Comparison of ENCODE assay signal across 8 mouse cellular contexts in genomic region chr3:129863698-129864097, GRCm38 (mm10). TPM values are rescaled to one million over a fixed set of nuclear protein-coding genes. Genes with fewer than 3 reads are reported as not detected.
DNase-seq lines count a peak whose midpoint lies in the region; ATAC-seq lines count a peak whose summit lies in the region.
"Had no signal": no experiment of that assay in that cellular context is flagged by ENCODE, and none has a peak within 500 bp of the region (broad histone marks: within the 10 kb centered on the region; RNA-seq: fewer than 3 reads in every experiment).

No protein-coding gene starts in this region.

- H3K27ac ChIP-seq in midbrain, embryonic 10.5 days (replicated peaks): no peak overlapping the region
- no peak overlapping the region for H3K27ac ChIP-seq in midbrain, embryonic 15.5 days
- H3K27ac ChIP-seq: liver, embryonic 15.5 days had no signal

- intact Hi-C loops in heart, postnatal 14 days (cut with DNase I): loop anchor here (5.0 kb wide), 1 partner anchor 214 kb away; no protein-coding TSS in a partner anchor

- no peak for ATAC-seq in midbrain, embryonic 15.5 days (replicated peaks)

- H3K9me3 ChIP-seq in midbrain, embryonic 10.5 days (replicated peaks): 0 out of 2 replicates have a peak, but pooled peaks cover 2% of the 10 kb centered on the region
- H3K9me3 ChIP-seq in midbrain, embryonic 15.5 days: no peaks in the 10 kb centered on the region
- H3K9me3 ChIP-seq: liver, embryonic 15.5 days had no signal

- 51% methylated on average over 14 of the region's 14 CpGs for WGBS in midbrain, embryonic 10.5 days
- 53% methylated on average over 14 of the region's 14 CpGs for WGBS in midbrain, embryonic 15.5 days

- no peaks in the 10 kb centered on the region for H3K4me1 ChIP-seq in midbrain, embryonic 10.5 days
- no peaks in the 10 kb centered on the region for H3K4me1 ChIP-seq in midbrain, embryonic 15.5 days
- H3K4me1 ChIP-seq: liver, embryonic 15.5 days had no signal

- H3K27me3 ChIP-seq in midbrain, embryonic 10.5 days (ENCODE audit: low read depth, poor library complexity, severe bottlenecking): no peaks in the 10 kb centered on the region
- H3K27me3 ChIP-seq in midbrain, embryonic 15.5 days (replicated peaks): no peaks in the 10 kb centered on the region
- H3K27me3 ChIP-seq: liver, embryonic 15.5 days had no signal

- H3K36me3 ChIP-seq in midbrain, embryonic 10.5 days: no peaks in the 10 kb centered on the region
- H3K36me3 ChIP-seq in midbrain, embryonic 15.5 days (replicated peaks): no peaks in the 10 kb centered on the region

- no peak overlapping the region for H3K4me2 ChIP-seq in midbrain, embryonic 15.5 days
- H3K4me2 ChIP-seq: liver, embryonic 15.5 days had no signal

- H3K4me3 ChIP-seq in midbrain, embryonic 10.5 days: no peak overlapping the region
- no peak overlapping the region for H3K4me3 ChIP-seq in midbrain, embryonic 15.5 days
- H3K4me3 ChIP-seq: liver, embryonic 15.5 days had no signal

- H3K9ac ChIP-seq in midbrain, embryonic 15.5 days: no peak overlapping the region
- H3K9ac ChIP-seq: liver, embryonic 15.5 days had no signal

- peak; percentile 35 for DNase-seq in midbrain, embryonic 10.5 days (ENCODE audit: low spot score)
- peak; percentile 41 for DNase-seq in NIH3T3 (ENCODE audit: low read depth)
- DNase-seq in cerebellum, adult 8-10 months: peak; percentile 28
- DNase-seq in heart, postnatal 14 days: peak; percentile 36 to 62
- peak; percentile 41 to 43 for DNase-seq in lung, adult 18-20 months
- DNase-seq in spleen, adult 12 weeks (ENCODE audit: low spot score): peak; percentile 23

RNA-seq across cellular contexts. Expression of gene Pla2g12a, which starts 14.7 kb away (rescaled TPM):
- 27.3 and 33.0 TPM in 2 replicates for polyA plus RNA-seq in midbrain, embryonic 10.5 days (2016; fragmentation: Nextera tagmentation; extraction: Ambion mirVana)
- polyA plus RNA-seq in midbrain, embryonic 15.5 days (2015; fragmentation: Nextera tagmentation; extraction: Ambion mirVana): 36.7 and 37.4 TPM in 2 replicates
- 10 to 100 TPM; 25.1 to 30.6 TPM for total RNA-seq in heart, postnatal 14 days (2021)

RNA-seq across cellular contexts. Expression of gene Cfi, which starts 28.0 kb away (rescaled TPM):
- 0.42 and 0.52 TPM in 2 replicates for polyA plus RNA-seq in midbrain, embryonic 10.5 days (2016; fragmentation: Nextera tagmentation; extraction: Ambion mirVana)
- 0.49 and 0.50 TPM in 2 replicates for polyA plus RNA-seq in midbrain, embryonic 15.5 days (2015; fragmentation: Nextera tagmentation; extraction: Ambion mirVana)
- 1 to 10 TPM in 1 of 2 experiments, under 1 TPM in 1; 0.61 to 1.3 TPM for total RNA-seq in heart, postnatal 14 days (2021)

RNA-seq across cellular contexts. Expression of gene Gar1, which starts 32.5 kb away (rescaled TPM):
- polyA plus RNA-seq in midbrain, embryonic 10.5 days (2016; fragmentation: Nextera tagmentation; extraction: Ambion mirVana): 89.3 and 103 TPM in 2 replicates
- 41.6 and 46.0 TPM in 2 replicates for polyA plus RNA-seq in midbrain, embryonic 15.5 days (2015; fragmentation: Nextera tagmentation; extraction: Ambion mirVana)
- total RNA-seq in heart, postnatal 14 days (2021): 10 to 100 TPM; 11.2 to 18.3 TPM

RNA-seq across cellular contexts. Expression of gene Casp6, which starts 37.5 kb away (rescaled TPM):
- polyA plus RNA-seq in midbrain, embryonic 10.5 days (2016; fragmentation: Nextera tagmentation; extraction: Ambion mirVana): 67.9 and 72.2 TPM in 2 replicates
- 20.1 and 22.1 TPM in 2 replicates for polyA plus RNA-seq in midbrain, embryonic 15.5 days (2015; fragmentation: Nextera tagmentation; extraction: Ambion mirVana)
- total RNA-seq in heart, postnatal 14 days (2021): 10 to 100 TPM; 16.2 to 20.0 TPM

RNA-seq across cellular contexts. Expression of gene Rrh, which starts 41.3 kb away (rescaled TPM):
- polyA plus RNA-seq in midbrain, embryonic 10.5 days (2016; fragmentation: Nextera tagmentation; extraction: Ambion mirVana): 0.11 and 0.20 TPM in 2 replicates
- polyA plus RNA-seq in midbrain, embryonic 15.5 days (2015; fragmentation: Nextera tagmentation; extraction: Ambion mirVana): 0.17 and 0.21 TPM in 2 replicates
- total RNA-seq in heart, postnatal 14 days (2021): not detected
- polyA plus RNA-seq: liver, embryonic 15.5 days had no signal
